Mouse (Mus musculus): ENCODE measurements around the gene Racgap1.

Gene Racgap1

GRCm38 (mm10) chr15:99664600-99665451 is 13.4 kb upstream of the Racgap1 start:
- DNase-seq (ENCODE audit: low spot score in 2 of 2): peak in 1 of 2 experiments; percentile 57

GRCm38 (mm10) chr15:99663964-99664599 is 12.6 kb upstream of the Racgap1 start:
- peak in 1 of 2 experiments; percentile 59 for DNase-seq (ENCODE audit: low spot score in 2 of 2)

GRCm38 (mm10) chr15:99662371-99662770 is 10.9 kb upstream of the Racgap1 start:
- DNase-seq (ENCODE audit: low spot score in 2 of 2): no peak

GRCm38 (mm10) chr15:99661121-99661830 is 9.8 kb upstream of the Racgap1 start:
- no peak for DNase-seq (ENCODE audit: low spot score in 2 of 2)

GRCm38 (mm10) chr15:99658437-99658836 is 7.0 kb upstream of the Racgap1 start:
- no peak for DNase-seq (ENCODE audit: low spot score in 2 of 2)

- no peak for DNase-seq (ENCODE audit: low spot score in 2 of 2)
Observed at GRCm38 (mm10) chr15:99655956-99656355, 4.5 kb upstream of the Racgap1 start.

GRCm38 (mm10) chr15:99653876-99654275 is 2.4 kb upstream of the Racgap1 start:
- no peak for DNase-seq (ENCODE audit: low spot score in 2 of 2)

GRCm38 (mm10) chr15:99653291-99653690 is 1.8 kb upstream of the Racgap1 start:
- DNase-seq (ENCODE audit: low spot score in 2 of 2): no peak

- no peak for DNase-seq (ENCODE audit: low spot score in 2 of 2)
Observed at GRCm38 (mm10) chr15:99651984-99652872, 772 bp upstream of the Racgap1 start.

- no peak for DNase-seq (ENCODE audit: low spot score in 2 of 2)
Observed at GRCm38 (mm10) chr15:99650304-99650703, 1.2 kb downstream of the Racgap1 start.

GRCm38 (mm10) chr15:99649067-99649761 is 2.2 kb downstream of the Racgap1 start:
- no peak for DNase-seq (ENCODE audit: low spot score in 2 of 2)

- no peak for DNase-seq (ENCODE audit: low spot score in 2 of 2)
Observed at GRCm38 (mm10) chr15:99648326-99648725, 3.1 kb downstream of the Racgap1 start.

- DNase-seq (ENCODE audit: low spot score in 2 of 2): peak in 1 of 2 experiments; percentile 34
Observed at GRCm38 (mm10) chr15:99644776-99645175, 6.7 kb downstream of the Racgap1 start.

GRCm38 (mm10) chr15:99643832-99644231 is 7.6 kb downstream of the Racgap1 start:
- no peak for DNase-seq (ENCODE audit: low spot score in 2 of 2)

- DNase-seq (ENCODE audit: low spot score in 2 of 2): no peak
Observed at GRCm38 (mm10) chr15:99642622-99643021, 8.8 kb downstream of the Racgap1 start.

GRCm38 (mm10) chr15:99638124-99638485 is 13.4 kb downstream of the Racgap1 start:
- DNase-seq (ENCODE audit: low spot score in 2 of 2): no peak

- DNase-seq (ENCODE audit: low spot score in 2 of 2): no peak
Observed at GRCm38 (mm10) chr15:99637405-99638123, 13.9 kb downstream of the Racgap1 start.

- no peak for DNase-seq (ENCODE audit: low spot score in 2 of 2)
Observed at GRCm38 (mm10) chr15:99634702-99635101, 16.8 kb downstream of the Racgap1 start.

- DNase-seq (ENCODE audit: low spot score in 2 of 2): no peak
Observed at GRCm38 (mm10) chr15:99631618-99632017, 19.8 kb downstream of the Racgap1 start.

- no peak for DNase-seq (ENCODE audit: low spot score in 2 of 2)
Observed at GRCm38 (mm10) chr15:99622063-99622462, 29.4 kb downstream of the Racgap1 start.

Data from cerebellum, postnatal 4 days (tissue).